Mouse (Mus musculus) myocyte (in vitro differentiated cells): ENCODE data around the gene Gad1.

Experiments used
- E2F4 ChIP-seq: IDR thresholded peaks from one replicate; pipeline ENCODE4 v1.6.1; 2011; ENCODE audit warnings: mild to moderate bottlenecking, control low read depth, moderate library complexity; ENCODE audit not compliant: insufficient read depth
- MAX ChIP-seq: IDR thresholded peaks from one replicate; pipeline ENCODE4 v1.6.1; 2011; ENCODE audit warnings: low read depth, mild to moderate bottlenecking, control low read depth
- MYOG ChIP-seq, 3 experiments: IDR thresholded peaks; one replicate each; pipeline ENCODE4 v1.6.1; 2011; ENCODE audit warnings: control low read depth in 2 of 3, low read depth in 2 of 3, mild to moderate bottlenecking in 2 of 3; ENCODE audit not compliant: insufficient read length in 2 of 3, control insufficient read depth in 1 of 3, insufficient read depth in 1 of 3
- POLR2A ChIP-seq: IDR thresholded peaks from one replicate; pipeline ENCODE4 v1.6.1; 2011; ENCODE audit warnings: low read depth, mild to moderate bottlenecking, control low read depth, moderate library complexity; ENCODE audit not compliant: insufficient read length
- TCF3 ChIP-seq: IDR thresholded peaks from one replicate; pipeline ENCODE4 v1.6.1; 2011; ENCODE audit warnings: low read depth, control low read depth; ENCODE audit not compliant: insufficient read length
- USF1 ChIP-seq: IDR thresholded peaks from one replicate; pipeline ENCODE4 v1.6.1; 2011; ENCODE audit warnings: low read depth, mild to moderate bottlenecking, control low read depth, moderate library complexity

- TF ChIP-seq POLR2A (no peak), TCF3 (no peak), MYOG (IDR thresholded peaks at IDR 0.05; ENCODE audit: control insufficient read depth in 1 of 3, insufficient read depth in 1 of 3, insufficient read length in 2 of 3, low read depth in 2 of 3) (no peak), USF1 (no peak), E2F4 (no peak), MAX (no peak)
Observed at GRCm38 (mm10) chr2:70566603-70566981, 13.7 kb downstream of the Gad1 start.
